Mouse (Mus musculus): ENCODE data around the gene Cdc37. TPM values are rescaled to one million over a fixed set of nuclear protein-coding genes. Genes with fewer than 3 reads are reported as not detected.
"Not testable (repeated sequence)": the region's sequence is repeated elsewhere in the genome, so short reads cannot be mapped to it uniquely, and the experiment has no call there.

Cdc37 gene
- 53.1 and 72.6 TPM in 2 replicates for polyA plus RNA-seq (2012; rRNA removed)

- H3K27ac ChIP-seq (ENCODE audit: insufficient read depth, low read depth, low read length): peak within 1 kb of the TSS; percentile 69
- no peaks in the 10 kb centered on the region for H3K27me3 ChIP-seq (replicated peaks; ENCODE audit: control insufficient read depth, insufficient read depth, low read length)
- peak within 1 kb of the TSS; percentile 88 for H3K4me3 ChIP-seq (ENCODE audit: insufficient read depth, low read depth, low read length)
- 3% methylated on average over 56 of the region's 56 CpGs for WGBS
- peaks cover 16% of the 10 kb centered on the region; the same call in 1 of the 2 replicates for H3K4me1 ChIP-seq (ENCODE audit: control insufficient read depth, insufficient read depth, low read length)
- no peaks in the 10 kb centered on the region for H3K36me3 ChIP-seq (ENCODE audit: control insufficient read depth, insufficient read depth, low read length)
- DNase-seq: peak; percentile 96
- TF ChIP-seq POLR2A (IDR thresholded peaks at IDR 0.05; ENCODE audit: low read depth, low read length) (peak; percentile 30), CTCF (conservative IDR thresholded peaks at IDR 0.05; ENCODE audit: insufficient read depth, insufficient read length, low read depth, low read length) (no peak)
Observed at GRCm38 (mm10) chr9:21149654-21150419, at the start of gene Cdc37. TSS of gene Cdc37 (minus strand) at chr9:21149982.

- 86% methylated on average over 3 of the region's 3 CpGs for WGBS
- DNase-seq: no peak
- Histone ChIP-seq H3K36me3 (ENCODE audit: control insufficient read depth, insufficient read depth, low read length) (no peaks in the 10 kb centered on the region), H3K4me1 (ENCODE audit: control insufficient read depth, insufficient read depth, low read length) (no peaks in the 10 kb centered on the region), H3K27me3 (replicated peaks; ENCODE audit: control insufficient read depth, insufficient read depth, low read length) (no peaks in the 10 kb centered on the region), H3K4me3 (ENCODE audit: insufficient read depth, low read depth, low read length) (no peak overlapping the region), H3K27ac (ENCODE audit: insufficient read depth, low read depth, low read length) (no peak overlapping the region)
- no peak for TF ChIP-seq CTCF (conservative IDR thresholded peaks at IDR 0.05; ENCODE audit: insufficient read depth, insufficient read length, low read depth, low read length)
Observed at GRCm38 (mm10) chr9:21198960-21199359, 49.2 kb upstream of the Cdc37 start.

- no peak for DNase-seq
- 59% methylated on average over 4 of the region's 4 CpGs for WGBS
- Histone ChIP-seq H3K27me3 (replicated peaks; ENCODE audit: control insufficient read depth, insufficient read depth, low read length) (no peaks in the 10 kb centered on the region), H3K36me3 (ENCODE audit: control insufficient read depth, insufficient read depth, low read length) (no peaks in the 10 kb centered on the region), H3K4me3 (ENCODE audit: insufficient read depth, low read depth, low read length) (no peak overlapping the region), H3K27ac (ENCODE audit: insufficient read depth, low read depth, low read length) (no peak overlapping the region), H3K4me1 (ENCODE audit: control insufficient read depth, insufficient read depth, low read length) (no peaks in the 10 kb centered on the region)
- TF ChIP-seq POLR2A (IDR thresholded peaks at IDR 0.05; ENCODE audit: low read depth, low read length) (no peak), CTCF (conservative IDR thresholded peaks at IDR 0.05; ENCODE audit: insufficient read depth, insufficient read length, low read depth, low read length) (no peak)
Observed at GRCm38 (mm10) chr9:21197981-21198380, 48.2 kb upstream of the Cdc37 start.

- no peaks in the 10 kb centered on the region for H3K36me3 ChIP-seq (ENCODE audit: control insufficient read depth, insufficient read depth, low read length)
- no peaks in the 10 kb centered on the region for H3K27me3 ChIP-seq (replicated peaks; ENCODE audit: control insufficient read depth, insufficient read depth, low read length)
- no peak for DNase-seq
- H3K27ac ChIP-seq (ENCODE audit: insufficient read depth, low read depth, low read length): no peak overlapping the region
- no peak for TF ChIP-seq POLR2A (IDR thresholded peaks at IDR 0.05; ENCODE audit: low read depth, low read length)
- no peak for TF ChIP-seq CTCF (conservative IDR thresholded peaks at IDR 0.05; ENCODE audit: insufficient read depth, insufficient read length, low read depth, low read length)
- no peak overlapping the region for H3K4me3 ChIP-seq (ENCODE audit: insufficient read depth, low read depth, low read length)
- no peaks in the 10 kb centered on the region for H3K4me1 ChIP-seq (ENCODE audit: control insufficient read depth, insufficient read depth, low read length)
- WGBS: 56% methylated on average over 19 of the region's 19 CpGs
Observed at GRCm38 (mm10) chr9:21196521-21197433, 47.0 kb upstream of the Cdc37 start.

GRCm38 (mm10) chr9:21195736-21196505, 46.1 kb upstream of the Cdc37 start:
- WGBS: 75% methylated on average over 7 of the region's 7 CpGs
- not testable (repeated sequence) for H3K36me3 ChIP-seq (ENCODE audit: control insufficient read depth, insufficient read depth, low read length); DNase-seq; H3K4me3 ChIP-seq (ENCODE audit: insufficient read depth, low read depth, low read length); H3K27ac ChIP-seq (ENCODE audit: insufficient read depth, low read depth, low read length); H3K27me3 ChIP-seq (replicated peaks; ENCODE audit: control insufficient read depth, insufficient read depth, low read length); H3K4me1 ChIP-seq (ENCODE audit: control insufficient read depth, insufficient read depth, low read length)

GRCm38 (mm10) chr9:21194787-21195493, 45.2 kb upstream of the Cdc37 start:
- no peaks in the 10 kb centered on the region for H3K4me1 ChIP-seq (ENCODE audit: control insufficient read depth, insufficient read depth, low read length)
- TF ChIP-seq CTCF (conservative IDR thresholded peaks at IDR 0.05; ENCODE audit: insufficient read depth, insufficient read length, low read depth, low read length): no peak
- no peak for TF ChIP-seq POLR2A (IDR thresholded peaks at IDR 0.05; ENCODE audit: low read depth, low read length)
- no peaks in the 10 kb centered on the region for H3K36me3 ChIP-seq (ENCODE audit: control insufficient read depth, insufficient read depth, low read length)
- H3K4me3 ChIP-seq (ENCODE audit: insufficient read depth, low read depth, low read length): no peak overlapping the region
- no peaks in the 10 kb centered on the region for H3K27me3 ChIP-seq (replicated peaks; ENCODE audit: control insufficient read depth, insufficient read depth, low read length)
- WGBS: 89% methylated on average over 4 of the region's 4 CpGs
- H3K27ac ChIP-seq (ENCODE audit: insufficient read depth, low read depth, low read length): no peak overlapping the region
- DNase-seq: no peak
